Mouse (Mus musculus): ENCODE data around the gene Ptprg.

DNA sequence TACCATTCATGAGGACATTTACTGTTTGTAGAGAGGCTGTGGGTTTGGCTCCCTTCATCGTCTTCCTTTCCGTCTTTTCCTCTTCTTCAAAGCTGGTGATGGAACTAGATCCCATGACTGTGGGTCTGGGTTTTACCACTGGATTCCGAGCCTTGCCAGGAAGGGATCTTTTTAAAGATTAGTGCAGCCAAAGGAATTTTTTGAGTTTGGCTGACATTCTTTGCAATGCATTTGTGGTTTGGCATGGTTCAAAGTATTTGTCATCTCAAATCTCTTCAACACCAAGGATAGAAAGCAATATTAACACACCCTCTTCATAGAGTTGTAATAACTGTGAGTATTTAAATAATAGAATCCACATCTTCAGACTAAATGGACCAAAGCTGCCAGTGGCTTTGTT is 59.8 kb downstream of the Ptprg start:
- TF ChIP-seq CTCF (IDR thresholded peaks at IDR 0.05 in 2 of 3, conservative IDR thresholded peaks at IDR 0.05 in 1 of 3; ENCODE audit: control insufficient read depth in 1 of 3, insufficient read depth in 1 of 3, low read depth in 2 of 3, low read length in 3 of 3, poor library complexity in 1 of 3, severe bottlenecking in 1 of 3) = no peak
- no peak for TF ChIP-seq GABPA (IDR thresholded peaks at IDR 0.05; ENCODE audit: low read depth, low read length)
- no peak for TF ChIP-seq JUND (IDR thresholded peaks at IDR 0.05; ENCODE audit: low read depth, low read length)
- TF ChIP-seq EP300 (IDR thresholded peaks at IDR 0.05; ENCODE audit: low read depth in 1 of 2, low read length in 2 of 2) = no peak
